ENCODE assay signal across 24 mouse cellular contexts in the genomic region with DNA sequence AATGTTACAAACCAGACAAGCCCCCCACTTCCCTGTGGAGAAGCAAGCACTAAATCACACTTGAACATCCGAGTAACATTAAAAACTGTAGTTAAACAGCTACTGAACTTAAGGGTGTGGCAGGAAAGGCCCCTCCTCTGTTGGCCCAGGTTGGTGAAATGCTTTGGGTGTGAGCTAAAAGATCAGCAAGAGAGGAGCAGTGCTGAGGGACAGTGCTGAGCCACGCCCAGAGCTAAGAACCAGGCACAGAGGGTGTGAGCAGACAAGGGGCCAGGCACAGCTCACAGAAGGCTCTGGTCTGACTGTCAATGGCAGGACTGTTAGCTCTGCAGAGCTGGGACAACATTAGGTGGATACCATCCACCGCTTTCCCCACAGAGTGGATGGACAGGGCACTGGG. TPM values are rescaled to one million over a fixed set of nuclear protein-coding genes. Genes with fewer than 3 reads are reported as not detected.
A peak's percentile ranks its signal among the peaks of the same experiment; 100 is the strongest.
DNase-seq lines count a peak whose midpoint lies in the region; ATAC-seq and TF ChIP-seq lines count a peak whose summit lies in the region.
"Had no signal": no experiment of that assay in that cellular context is flagged by ENCODE, and none has a peak within 500 bp of the region (broad histone marks: within the 10 kb centered on the region; RNA-seq: fewer than 3 reads in every experiment).

No protein-coding gene starts in this region.

- no peak for TF ChIP-seq EP300 in liver, postnatal 0 days (IDR thresholded peaks at IDR 0.05; ENCODE audit: low read depth)

- H3K4me3 ChIP-seq in liver, postnatal 0 days (ENCODE audit: low read depth, low read length) = no peak overlapping the region
- no peak overlapping the region for H3K4me3 ChIP-seq in forebrain, embryonic 16.5 days (replicated peaks; ENCODE audit: low read length)
- no peak overlapping the region for H3K4me3 ChIP-seq in cerebellum, adult 2 months (replicated peaks; ENCODE audit: insufficient read depth, low read depth, low read length)
- no peak overlapping the region for H3K4me3 ChIP-seq in heart, embryonic 12.5 days
- H3K4me3 ChIP-seq: embryonic facial prominence, embryonic 12.5 days; limb, embryonic 12.5 days; lung, embryonic 15.5 days; neural tube, embryonic 12.5 days had no signal

- H3K27ac ChIP-seq in liver, postnatal 0 days (ENCODE audit: low read depth) = no peak overlapping the region
- H3K27ac ChIP-seq in forebrain, embryonic 16.5 days (ENCODE audit: low read length) = no peak overlapping the region
- H3K27ac ChIP-seq in cerebellum, adult 2 months (ENCODE audit: insufficient read depth, low read length) = no peak overlapping the region
- no peak overlapping the region for H3K27ac ChIP-seq in heart, embryonic 12.5 days (ENCODE audit: poor library complexity, severe bottlenecking)
- H3K27ac ChIP-seq: embryonic facial prominence, embryonic 12.5 days; limb, embryonic 12.5 days; lung, embryonic 15.5 days; neural tube, embryonic 12.5 days had no signal

- no peak for TF ChIP-seq POLR2A in cerebellum, adult 2 months (IDR thresholded peaks at IDR 0.05; ENCODE audit: borderline replicate concordance, insufficient read depth, low read length)

- no peaks in the 10 kb centered on the region for H3K9me3 ChIP-seq in liver, postnatal 0 days (ENCODE audit: low read length)
- H3K9me3 ChIP-seq in forebrain, embryonic 16.5 days (ENCODE audit: control insufficient read depth, low read length) = no peaks in the 10 kb centered on the region
- H3K9me3 ChIP-seq in heart, embryonic 12.5 days (replicated peaks) = no peaks in the 10 kb centered on the region
- H3K9me3 ChIP-seq: embryonic facial prominence, embryonic 12.5 days; limb, embryonic 12.5 days; lung, embryonic 15.5 days; neural tube, embryonic 12.5 days had no signal

- H3K9ac ChIP-seq in liver, postnatal 0 days (replicated peaks) = no peak overlapping the region
- no peak overlapping the region for H3K9ac ChIP-seq in forebrain, embryonic 16.5 days (replicated peaks; ENCODE audit: low read depth, low read length)
- no peak overlapping the region for H3K9ac ChIP-seq in heart, embryonic 12.5 days
- H3K9ac ChIP-seq: embryonic facial prominence, embryonic 12.5 days; forebrain, postnatal 0 days; limb, embryonic 12.5 days; lung, embryonic 15.5 days; neural tube, embryonic 12.5 days had no signal

- DNase-seq in ES-CJ7 (ENCODE audit: low read depth, low spot score) (peak; percentile 62), ZHBTc4 (ENCODE audit: low read depth, low spot score) (peak; percentile 68), liver (peak; percentile 52)
- no peak for DNase-seq in liver, postnatal 0 days
- DNase-seq in urinary bladder, postnatal 10 days (ENCODE audit: low spot score) = no peak
- no peak for DNase-seq in cerebellum, adult 2 months
- DNase-seq: cerebellum, adult 9-10 months; forebrain, postnatal 0 days; kidney, postnatal 4 days; layer of hippocampus, adult 9-11 months; lung, postnatal 4 days; thymus, postnatal 14 days had no signal

- H3K27me3 ChIP-seq in liver, postnatal 0 days (ENCODE audit: insufficient read depth, low read length) = peaks cover 31% of the 10 kb centered on the region
- no peaks in the 10 kb centered on the region for H3K27me3 ChIP-seq in forebrain, embryonic 16.5 days (replicated peaks; ENCODE audit: control insufficient read depth, insufficient read depth, low read length)
- no peaks in the 10 kb centered on the region for H3K27me3 ChIP-seq in cerebellum, adult 2 months (ENCODE audit: control insufficient read depth, insufficient read depth, low read length)
- peaks cover 38% of the 10 kb centered on the region for H3K27me3 ChIP-seq in heart, embryonic 12.5 days (replicated peaks)

- peaks cover 8% of the 10 kb centered on the region for H3K36me3 ChIP-seq in liver, postnatal 0 days (replicated peaks; ENCODE audit: insufficient read depth, low read length)
- H3K36me3 ChIP-seq in forebrain, embryonic 16.5 days (ENCODE audit: control insufficient read depth, insufficient read depth) = peaks cover 8% of the 10 kb centered on the region
- peaks cover 54% of the 10 kb centered on the region for H3K36me3 ChIP-seq in heart, embryonic 12.5 days

- 55% methylated on average over 3 of the region's 3 CpGs for WGBS in liver, postnatal 0 days (ENCODE audit: insufficient replicate concordance)
- 89% methylated on average over 3 of the region's 3 CpGs for WGBS in forebrain, embryonic 16.5 days
- 82% methylated on average over 3 of the region's 3 CpGs for WGBS in cerebellum, adult 2 months
- WGBS in heart, embryonic 12.5 days = 63% methylated on average over 3 of the region's 3 CpGs

- H3K4me2 ChIP-seq in liver, postnatal 0 days (ENCODE audit: low read depth, low read length) = no peak overlapping the region
- H3K4me2 ChIP-seq in forebrain, embryonic 16.5 days (ENCODE audit: low read length) = no peak overlapping the region
- H3K4me2 ChIP-seq in heart, embryonic 12.5 days = no peak overlapping the region
- H3K4me2 ChIP-seq: embryonic facial prominence, embryonic 12.5 days; limb, embryonic 12.5 days; lung, embryonic 15.5 days; midbrain, embryonic 11.5 days; neural tube, embryonic 12.5 days had no signal

- peaks cover 13% of the 10 kb centered on the region; the same call in 1 of the 2 replicates for H3K4me1 ChIP-seq in liver, postnatal 0 days (ENCODE audit: insufficient read depth)
- peaks cover 17% of the 10 kb centered on the region for H3K4me1 ChIP-seq in forebrain, embryonic 16.5 days (replicated peaks; ENCODE audit: control insufficient read depth, insufficient read depth, low read length)
- H3K4me1 ChIP-seq in cerebellum, adult 2 months (ENCODE audit: control insufficient read depth, insufficient read depth, low read length) = no peaks in the 10 kb centered on the region; the same call in 1 of the 2 replicates
- peaks cover 13% of the 10 kb centered on the region; the same call in 1 of the 2 replicates for H3K4me1 ChIP-seq in heart, embryonic 12.5 days (replicated peaks)

- TF ChIP-seq CTCF in liver, postnatal 0 days (IDR thresholded peaks at IDR 0.05; ENCODE audit: low read depth) = no peak
- no peak for TF ChIP-seq CTCF in cerebellum, adult 2 months (IDR thresholded peaks at IDR 0.05; ENCODE audit: borderline replicate concordance, insufficient read depth, low read depth, low read length)

- ATAC-seq in liver, postnatal 0 days = peak; percentile 38
- ATAC-seq in forebrain, embryonic 16.5 days = no peak
- no peak for ATAC-seq in heart, embryonic 12.5 days (ENCODE audit: insufficient number of reproducible peaks, low FRiP score)
- ATAC-seq: forebrain, postnatal 0 days had no signal

RNA-seq across cellular contexts. Expression of gene B3gnt4, which starts 1.8 kb away (rescaled TPM):
- not detected in 2 replicates for polyA plus RNA-seq in liver, postnatal 0 days (2015; fragmentation: Nextera tagmentation; extraction: Ambion mirVana)
- polyA plus RNA-seq in forebrain, embryonic 16.5 days (2015; fragmentation: Nextera tagmentation; extraction: Ambion mirVana) = 1.8 and 2.5 TPM in 2 replicates
- 0.90 and 1.0 TPM in 2 replicates for polyA plus RNA-seq in cerebellum, adult 2 months (2012; rRNA removed)
- polyA plus RNA-seq in heart, embryonic 12.5 days (2016; fragmentation: Nextera tagmentation; extraction: Ambion mirVana) = 0.18 and 0.27 TPM in 2 replicates

RNA-seq across cellular contexts. Expression of gene Diablo, which starts 11.9 kb away (rescaled TPM):
- 34.1 and 35.2 TPM in 2 replicates for polyA plus RNA-seq in liver, postnatal 0 days (2015; fragmentation: Nextera tagmentation; extraction: Ambion mirVana)
- polyA plus RNA-seq in forebrain, embryonic 16.5 days (2015; fragmentation: Nextera tagmentation; extraction: Ambion mirVana) = 116 and 123 TPM in 2 replicates
- polyA plus RNA-seq in cerebellum, adult 2 months (2012; rRNA removed) = 76.3 and 77.9 TPM in 2 replicates
- 90.5 and 94.0 TPM in 2 replicates for polyA plus RNA-seq in heart, embryonic 12.5 days (2016; fragmentation: Nextera tagmentation; extraction: Ambion mirVana)

RNA-seq across cellular contexts. Expression of gene Gm49027, which starts 13.2 kb away (rescaled TPM):
- not detected in 2 replicates for polyA plus RNA-seq in liver, postnatal 0 days (2015; fragmentation: Nextera tagmentation; extraction: Ambion mirVana)
- 2.3 and 4.1 TPM in 2 replicates for polyA plus RNA-seq in forebrain, embryonic 16.5 days (2015; fragmentation: Nextera tagmentation; extraction: Ambion mirVana)
- polyA plus RNA-seq in cerebellum, adult 2 months (2012; rRNA removed) = 5.6 and 6.2 TPM in 2 replicates
- polyA plus RNA-seq in heart, embryonic 12.5 days (2016; fragmentation: Nextera tagmentation; extraction: Ambion mirVana) = 0.13 and 0.22 TPM in 2 replicates
- polyA plus RNA-seq: C2C12 had no signal

RNA-seq across cellular contexts. Expression of gene Il31, which starts 22.8 kb away (rescaled TPM):
- polyA plus RNA-seq in liver, postnatal 0 days (2015; fragmentation: Nextera tagmentation; extraction: Ambion mirVana) = not detected in 2 replicates
- polyA plus RNA-seq in forebrain, embryonic 16.5 days (2015; fragmentation: Nextera tagmentation; extraction: Ambion mirVana) = not detected in 2 replicates
- polyA plus RNA-seq in cerebellum, adult 2 months (2012; rRNA removed) = not detected in 2 replicates
- not detected in 2 replicates for polyA plus RNA-seq in heart, embryonic 12.5 days (2016; fragmentation: Nextera tagmentation; extraction: Ambion mirVana)
- polyA plus RNA-seq: C2C12; cortical plate, adult 2 months; embryonic facial prominence, embryonic 12.5 days; forebrain, postnatal 0 days; gonadal fat pad, adult 2 months; heart, embryonic 14.5 days; kidney, embryonic 14.5 days; limb, embryonic 12.5 days; lung, embryonic 15.5 days; midbrain, embryonic 11.5 days; neural tube, embryonic 12.5 days had no signal

RNA-seq across cellular contexts. Expression of gene Lrrc43, which starts 23.0 kb away (rescaled TPM):
- polyA plus RNA-seq in liver, postnatal 0 days (2015; fragmentation: Nextera tagmentation; extraction: Ambion mirVana) = not detected in 2 replicates
- polyA plus RNA-seq in forebrain, embryonic 16.5 days (2015; fragmentation: Nextera tagmentation; extraction: Ambion mirVana) = 0.24 and 0.43 TPM in 2 replicates
- polyA plus RNA-seq in cerebellum, adult 2 months (2012; rRNA removed) = 0.07 and 0.40 TPM in 2 replicates
- polyA plus RNA-seq in heart, embryonic 12.5 days (2016; fragmentation: Nextera tagmentation; extraction: Ambion mirVana) = not detected in 2 replicates
- polyA plus RNA-seq: C2C12; embryonic facial prominence, embryonic 12.5 days; heart, embryonic 14.5 days; kidney, embryonic 14.5 days; limb, embryonic 12.5 days; midbrain, embryonic 11.5 days; neural tube, embryonic 12.5 days had no signal

Comparison
In these comparisons a context has a peak if more than half of its experiments do, and no peak if none do; other contexts are left out.
1. DNase-seq: peak in ES-CJ7 (single experiment), ZHBTc4 (single experiment) and liver (single experiment); none in liver, postnatal 0 days (single experiment), urinary bladder, postnatal 10 days (single experiment) and cerebellum, adult 2 months (0 of 2).